Mouse (Mus musculus) stomach, embryonic 16.5 days (tissue): ENCODE data around the gene Scyl3. TPM values are rescaled to one million over a fixed set of nuclear protein-coding genes. Genes with fewer than 3 reads are reported as not detected.

ENCODE experiments used
- ATAC-seq: fragments of 200-750 bp; cut with Nextera tagmentation; 2 replicates; pipeline ENCODE4 v1.8.0; 2017; ENCODE audit warnings: moderate number of reproducible peaks, moderate TSS enrichment; ENCODE audit not compliant: insufficient read depth, low FRiP score
- H3K27ac ChIP-seq: fragments of 300-500 bp; sonication (generic); 2 replicates; pipeline ENCODE4 v1.5.1; 2014; ENCODE audit warnings: low read length
- H3K27me3 ChIP-seq: fragments of 300-500 bp; sonication (generic); 2 replicates; pipeline ENCODE4 v1.6.1; 2014; ENCODE audit warnings: low read length, control low read depth, mixed read lengths; ENCODE audit not compliant: control insufficient read depth, insufficient read depth
- H3K36me3 ChIP-seq: fragments of 300-500 bp; sonication (generic); 2 replicates; pipeline ENCODE4 v1.6.1; 2014; ENCODE audit warnings: low read length; ENCODE audit not compliant: control insufficient read depth, insufficient read depth
- H3K4me1 ChIP-seq: fragments of 300-500 bp; sonication (generic); 2 replicates; pipeline ENCODE4 v1.6.1; 2014; ENCODE audit warnings: low read length, control low read depth, mixed read lengths; ENCODE audit not compliant: control insufficient read depth, insufficient read depth
- H3K4me2 ChIP-seq: fragments of 300-500 bp; sonication (generic); 2 replicates; pipeline ENCODE4 v1.6.1; 2014; ENCODE audit warnings: low read depth, low read length, mixed read lengths
- H3K4me3 ChIP-seq: fragments of 300-500 bp; sonication (generic); replicated peaks from 2 replicates; pipeline ENCODE4 v1.5.1; 2014; ENCODE audit warnings: mild to moderate bottlenecking, low read length
- H3K9ac ChIP-seq: fragments of 300-500 bp; sonication (generic); 2 replicates; pipeline ENCODE4 v1.6.1; 2014; ENCODE audit warnings: low read length
- H3K9me3 ChIP-seq: fragments of 300-500 bp; sonication (generic); replicated peaks from 2 replicates; pipeline ENCODE4 v1.6.1; 2016; ENCODE audit warnings: low read length, control low read depth; ENCODE audit not compliant: control insufficient read depth
- WGBS: fragments of 180-500 bp; shearing (Covaris S2); extraction: QIAGEN DNeasy Blood & Tissue Kit; methylation state at CpG from one replicate; pipeline ENCODE4 v1.1.7; 2014; 5-methylcytosine and 5-hydroxymethylcytosine counted together
- polyA plus RNA-seq: library from polyadenylated mRNA; unstranded; fragments of >200 nt; fragmentation: Nextera tagmentation; extraction: Ambion mirVana; gene quantifications from 2 replicates; pipeline ENCODE4 v1.2.1, GENCODE M21; 2015

Scyl3 gene
- polyA plus RNA-seq, 1 experiment from 2014 or later: 16.8 TPM

GRCm38 (mm10) chr1:163908389-163908788 is 20.5 kb upstream of the Scyl3 start:
- H3K36me3 ChIP-seq: no peaks in the 10 kb centered on the region
- no peak overlapping the region for H3K4me2 ChIP-seq
- no peak overlapping the region for H3K27ac ChIP-seq
- H3K9me3 ChIP-seq: no peaks in the 10 kb centered on the region
- no peak overlapping the region for H3K4me3 ChIP-seq
- H3K27me3 ChIP-seq: no peaks in the 10 kb centered on the region
- no peak overlapping the region for H3K9ac ChIP-seq
- ATAC-seq: no peak
- peaks cover 3% of the 10 kb centered on the region; the same call in 1 of the 2 replicates for H3K4me1 ChIP-seq
- WGBS: 35% methylated on average over 11 of the region's 11 CpGs

GRCm38 (mm10) chr1:163910343-163910742 is 18.6 kb upstream of the Scyl3 start:
- no peak overlapping the region for H3K4me3 ChIP-seq
- no peak overlapping the region for H3K9ac ChIP-seq
- no peaks in the 10 kb centered on the region for H3K36me3 ChIP-seq
- H3K9me3 ChIP-seq: no peaks in the 10 kb centered on the region
- 3% methylated on average over 2 of the region's 2 CpGs for WGBS
- ATAC-seq: no peak
- no peak overlapping the region for H3K4me2 ChIP-seq
- H3K27ac ChIP-seq: no peak overlapping the region
- no peaks in the 10 kb centered on the region for H3K27me3 ChIP-seq
- H3K4me1 ChIP-seq: peaks cover 3% of the 10 kb centered on the region; the same call in 1 of the 2 replicates

GRCm38 (mm10) chr1:163910785-163911184 is 18.1 kb upstream of the Scyl3 start:
- 94% methylated on average over 9 of the region's 9 CpGs for WGBS

DNA sequence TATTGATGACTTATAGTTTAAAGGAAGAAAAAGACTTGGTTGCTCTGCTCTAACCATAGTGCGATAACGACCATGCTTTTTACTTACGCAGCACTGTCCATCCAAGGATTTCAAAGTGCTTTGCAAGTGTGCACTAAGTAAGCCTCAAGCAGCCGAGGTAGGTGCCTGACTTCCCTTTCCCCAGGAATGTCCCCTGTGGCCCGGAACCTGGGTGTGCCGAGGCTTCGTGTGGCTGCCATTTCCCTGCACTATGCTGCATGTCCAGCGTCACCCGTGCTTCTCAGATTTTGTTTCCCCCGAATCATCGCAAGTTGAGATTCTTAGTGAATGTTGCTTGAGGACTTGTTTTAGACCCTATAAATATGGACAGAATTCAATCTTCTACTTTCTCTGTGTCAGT is 16.9 kb upstream of the Scyl3 start:
- Histone ChIP-seq H3K9me3 (no peaks in the 10 kb centered on the region), H3K36me3 (no peaks in the 10 kb centered on the region; the same call in 1 of the 2 replicates), H3K27ac (no peak overlapping the region), H3K4me2 (no peak overlapping the region), H3K9ac (no peak overlapping the region), H3K27me3 (no peaks in the 10 kb centered on the region), H3K4me3 (no peak overlapping the region), H3K4me1 (peaks cover 3% of the 10 kb centered on the region; the same call in 1 of the 2 replicates)
- 91% methylated on average over 11 of the region's 11 CpGs for WGBS
- no peak for ATAC-seq

More at GRCm38 (mm10) chr1:163910785-163911184, 18.1 kb upstream of the Scyl3 start:
- H3K4me1 ChIP-seq: peaks cover 3% of the 10 kb centered on the region; the same call in 1 of the 2 replicates
- no peak overlapping the region for H3K4me3 ChIP-seq
- H3K36me3 ChIP-seq: no peaks in the 10 kb centered on the region
- no peak overlapping the region for H3K9ac ChIP-seq
- H3K9me3 ChIP-seq: no peaks in the 10 kb centered on the region
- no peaks in the 10 kb centered on the region for H3K27me3 ChIP-seq
- H3K27ac ChIP-seq: no peak overlapping the region
- no peak for ATAC-seq
- no peak overlapping the region for H3K4me2 ChIP-seq

DNA sequence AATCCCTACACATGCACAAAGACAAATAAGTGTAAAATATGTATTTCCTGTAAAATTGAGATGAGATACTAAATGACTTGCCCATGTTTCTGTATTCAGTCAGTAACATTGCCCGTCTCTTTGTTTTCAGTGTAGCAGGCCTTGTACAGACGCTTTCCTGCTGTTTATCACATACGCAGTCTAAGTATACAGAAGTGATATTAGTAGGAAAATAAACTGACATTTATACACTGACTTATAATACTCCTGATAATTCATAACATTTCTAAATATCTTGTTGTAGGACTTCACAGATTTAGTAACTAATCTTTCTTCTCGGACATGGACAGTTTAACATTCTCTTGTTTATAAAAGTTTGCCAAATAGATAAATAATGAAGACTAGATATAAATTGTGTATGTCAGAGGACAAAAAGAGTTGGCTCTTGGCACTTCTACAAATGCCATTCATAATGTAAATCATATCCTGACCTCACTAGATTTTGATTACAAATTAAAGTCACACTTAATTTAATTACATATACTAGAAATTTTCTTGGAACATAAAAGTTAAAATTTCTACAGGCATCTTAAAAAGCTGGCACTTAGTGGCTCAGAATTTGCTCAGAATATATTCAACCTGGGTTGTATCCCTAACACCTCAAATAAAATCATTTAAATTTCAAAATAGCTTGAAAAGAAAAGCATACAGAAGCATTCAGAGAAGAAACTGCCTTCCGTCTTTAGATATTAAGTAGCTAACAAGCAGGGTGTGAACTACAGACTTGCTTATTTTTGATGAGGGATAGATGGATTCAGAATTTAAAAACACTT is 11.3 kb upstream of the Scyl3 start:
- H3K4me2 ChIP-seq: no peak overlapping the region
- H3K27me3 ChIP-seq: no peaks in the 10 kb centered on the region
- no peaks in the 10 kb centered on the region; the same call in 1 of the 2 replicates for H3K36me3 ChIP-seq
- no peak overlapping the region for H3K4me3 ChIP-seq
- no peak for ATAC-seq
- WGBS: 60% methylated on average over 5 of the region's 5 CpGs
- no peaks in the 10 kb centered on the region for H3K4me1 ChIP-seq
- H3K9me3 ChIP-seq: peaks cover 4% of the 10 kb centered on the region; the same call in 1 of the 2 replicates
- H3K27ac ChIP-seq: no peak overlapping the region
- H3K9ac ChIP-seq: no peak overlapping the region

DNA sequence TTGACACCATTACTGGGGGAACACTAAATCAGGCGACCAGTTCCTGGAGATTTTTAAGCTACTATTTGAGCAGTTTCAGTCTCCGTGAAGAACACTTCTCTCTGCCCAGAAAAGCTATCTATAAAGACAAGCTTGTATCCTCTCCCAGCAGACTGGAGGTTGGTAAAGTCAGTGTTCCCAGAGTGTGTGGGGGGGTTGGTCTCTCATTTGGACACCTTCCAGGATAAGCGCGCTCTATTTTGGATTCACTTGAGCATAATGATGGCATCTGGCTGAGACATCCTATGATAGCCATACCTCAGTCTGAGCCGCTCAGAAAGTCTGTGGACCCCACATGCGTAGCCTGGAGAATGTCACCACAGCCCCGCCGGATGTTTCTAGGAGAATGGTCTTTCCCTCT is 4.8 kb upstream of the Scyl3 start:
- Histone ChIP-seq H3K4me1 (no peaks in the 10 kb centered on the region), H3K27me3 (no peaks in the 10 kb centered on the region), H3K9ac (no peak overlapping the region), H3K36me3 (no peaks in the 10 kb centered on the region), H3K9me3 (no peaks in the 10 kb centered on the region), H3K27ac (no peak overlapping the region), H3K4me2 (no peak overlapping the region), H3K4me3 (no peak overlapping the region)
- ATAC-seq: no peak
- WGBS: 82% methylated on average over 8 of the region's 8 CpGs

DNA sequence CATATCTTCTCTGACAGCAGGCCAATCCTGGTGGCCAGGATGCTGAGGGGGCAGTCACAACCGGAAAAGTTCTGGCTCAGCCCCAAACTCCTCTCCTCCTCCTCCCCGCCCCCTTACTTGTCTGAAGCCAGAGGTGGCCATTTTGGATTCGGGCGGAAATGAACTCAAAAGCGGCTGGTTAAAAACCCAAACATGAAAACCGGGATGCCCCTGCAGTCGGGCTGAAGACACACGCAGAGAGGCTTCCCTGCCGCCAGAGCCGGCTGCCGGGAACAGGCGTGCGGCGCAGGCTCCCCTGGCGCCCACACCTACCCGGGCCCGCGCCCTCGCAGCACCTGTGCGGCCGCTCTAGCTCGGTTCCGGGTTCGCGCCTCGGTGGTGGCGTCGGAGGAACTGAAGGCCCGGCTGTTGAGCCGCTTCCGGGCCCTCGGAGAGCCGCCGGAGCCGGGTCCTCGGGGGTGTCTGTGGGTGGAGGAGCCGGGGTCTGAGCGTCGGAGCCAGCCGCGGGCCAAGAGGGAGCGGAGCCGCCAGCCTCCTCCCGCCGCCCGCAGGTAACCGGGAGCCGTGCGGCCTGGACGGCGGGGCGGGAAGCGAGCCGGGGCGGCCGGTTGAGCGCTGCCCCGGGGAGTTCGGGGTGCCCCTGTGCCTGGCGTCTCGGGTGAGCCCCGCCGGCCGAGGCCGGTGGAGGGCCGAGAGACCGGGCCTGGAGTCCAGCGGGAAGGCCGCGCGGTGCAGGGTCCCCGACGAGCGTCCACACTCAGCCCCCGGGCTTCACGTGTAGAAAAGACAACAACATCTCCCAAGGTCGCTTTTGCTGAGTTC is 947 bp downstream of the Scyl3 start:
- Histone ChIP-seq H3K36me3 (0 out of 2 replicates have a peak, but pooled peaks cover 5% of the 10 kb centered on the region), H3K27me3 (no peaks in the 10 kb centered on the region), H3K9me3 (no peaks in the 10 kb centered on the region), H3K4me3 (peak overlapping the region; percentile 92), H3K4me1 (peaks cover 7% of the 10 kb centered on the region), H3K27ac (peak overlapping the region; percentile 87; the same call in 1 of the 2 replicates), H3K9ac (peak overlapping the region; percentile 93), H3K4me2 (peak overlapping the region; percentile 57)
- under 1% methylated on average over 76 of the region's 77 CpGs for WGBS
- peak; percentile 93 for ATAC-seq

- Histone ChIP-seq H3K4me3 (peak overlapping the region; percentile 92), H3K27ac (peak overlapping the region; percentile 87; the same call in 1 of the 2 replicates), H3K4me2 (peak overlapping the region; percentile 57), H3K27me3 (no peaks in the 10 kb centered on the region), H3K9ac (peak overlapping the region; percentile 93), H3K36me3 (peaks cover 5% of the 10 kb centered on the region; the same call in 1 of the 2 replicates), H3K4me1 (peaks cover 7% of the 10 kb centered on the region), H3K9me3 (no peaks in the 10 kb centered on the region)
- ATAC-seq: no peak
- WGBS: 2% methylated on average over 12 of the region's 12 CpGs
Observed at GRCm38 (mm10) chr1:163930458-163930794, 1.5 kb downstream of the Scyl3 start.

GRCm38 (mm10) chr1:163931801-163932200 is 2.9 kb downstream of the Scyl3 start:
- Histone ChIP-seq H3K4me2 (no peak overlapping the region), H3K4me3 (no peak overlapping the region), H3K9me3 (no peaks in the 10 kb centered on the region), H3K36me3 (peaks cover 5% of the 10 kb centered on the region; the same call in 1 of the 2 replicates), H3K27ac (no peak overlapping the region), H3K4me1 (peaks cover 7% of the 10 kb centered on the region), H3K9ac (no peak overlapping the region), H3K27me3 (no peaks in the 10 kb centered on the region)
- ATAC-seq: no peak
- 76% methylated on average over 8 of the region's 8 CpGs for WGBS
